Mouse (Mus musculus) gonadal fat pad, adult 2 months (tissue): ENCODE results near the gene Palm2. TPM values are rescaled to one million over a fixed set of nuclear protein-coding genes. Genes with fewer than 3 reads are reported as not detected.
"Not testable (repeated sequence)": the region's sequence is repeated elsewhere in the genome, so short reads cannot be mapped to it uniquely, and the experiment has no call there.

Experiments
- DNase-seq: peaks from one replicate; pipeline ENCODE4 v3.0.0-alpha.2; 2012; ENCODE audit warnings: low read depth
- polyA plus RNA-seq: library from polyadenylated mRNA; depleted of rRNA; stranded (reverse); fragments of >200 nt; gene quantifications from 2 replicates; pipeline ENCODE4 v1.2.3, GENCODE M21; 2012; rRNA removed

The Palm2 gene
- polyA plus RNA-seq = 0.43 and 0.45 TPM in 2 replicates

- no peak for DNase-seq
These were observed at the start of gene Palm2 for GRCm38 (mm10) chr4:57433941-57434704. Gene Palm2 (plus strand): TSS chr4:57434247.

- DNase-seq = no peak
These were observed 49.7 kb upstream of the Palm2 start for GRCm38 (mm10) chr4:57384355-57384754.

- peak; percentile 4 for DNase-seq
These were observed 42.9 kb upstream of the Palm2 start for GRCm38 (mm10) chr4:57391103-57391502.

- no peak for DNase-seq
These were observed 37.6 kb upstream of the Palm2 start for GRCm38 (mm10) chr4:57396414-57396813.

- DNase-seq = not testable (repeated sequence)
These were observed 21.7 kb upstream of the Palm2 start for GRCm38 (mm10) chr4:57412385-57412784.

GRCm38 (mm10) chr4:57413016-57413415, 21.0 kb upstream of the Palm2 start:
- no peak for DNase-seq

GRCm38 (mm10) chr4:57413670-57414069, 20.4 kb upstream of the Palm2 start:
- DNase-seq = not testable (repeated sequence)

GRCm38 (mm10) chr4:57424011-57424410, 10.0 kb upstream of the Palm2 start:
- no peak for DNase-seq

- no peak for DNase-seq
These were observed 5.7 kb upstream of the Palm2 start for GRCm38 (mm10) chr4:57428317-57428716.

- DNase-seq = no peak
These were observed 786 bp downstream of the Palm2 start for GRCm38 (mm10) chr4:57434705-57435360.

- no peak for DNase-seq
These were observed 2.2 kb downstream of the Palm2 start for GRCm38 (mm10) chr4:57436286-57436685.

GRCm38 (mm10) chr4:57446082-57446481, 12.0 kb downstream of the Palm2 start:
- no peak for DNase-seq

GRCm38 (mm10) chr4:57446854-57447444, 12.9 kb downstream of the Palm2 start:
- no peak for DNase-seq

GRCm38 (mm10) chr4:57451896-57452295, 17.8 kb downstream of the Palm2 start:
- DNase-seq = no peak

GRCm38 (mm10) chr4:57452661-57453060, 18.6 kb downstream of the Palm2 start:
- no peak for DNase-seq

GRCm38 (mm10) chr4:57462378-57462777, 28.3 kb downstream of the Palm2 start:
- no peak for DNase-seq

- DNase-seq = no peak
These were observed 48.4 kb downstream of the Palm2 start for GRCm38 (mm10) chr4:57482435-57482834.

- DNase-seq = no peak
These were observed 52.3 kb downstream of the Palm2 start for GRCm38 (mm10) chr4:57486392-57486791.

- DNase-seq = no peak
These were observed 55.8 kb downstream of the Palm2 start for GRCm38 (mm10) chr4:57489887-57490286.

GRCm38 (mm10) chr4:57504792-57505191, 70.7 kb downstream of the Palm2 start:
- peak; percentile 31 for DNase-seq

GRCm38 (mm10) chr4:57510576-57510975, 76.5 kb downstream of the Palm2 start:
- DNase-seq = no peak

- no peak for DNase-seq
These were observed 77.7 kb downstream of the Palm2 start for GRCm38 (mm10) chr4:57511734-57512133.
